Mouse (Mus musculus) limb, embryonic 10.5 days (tissue): ENCODE results near the gene Npcd. TPM values are rescaled to one million over a fixed set of nuclear protein-coding genes. Genes with fewer than 3 reads are reported as not detected.

ENCODE experiments used
- DNase-seq: peaks from one replicate; pipeline ENCODE4 v3.0.0-alpha.2; 2017; ENCODE audit warnings: low spot score
- H3K27ac ChIP-seq: fragments of 300-500 bp; sonication (generic); 2 replicates; pipeline ENCODE4 v1.5.1; 2016; ENCODE audit warnings: mild to moderate bottlenecking
- H3K27me3 ChIP-seq: fragments of 300-500 bp; sonication (generic); 2 replicates; pipeline ENCODE4 v1.6.1; 2016; ENCODE audit warnings: low read depth, mild to moderate bottlenecking; ENCODE audit not compliant: poor library complexity, severe bottlenecking
- H3K36me3 ChIP-seq: fragments of 300-500 bp; sonication (generic); 2 replicates; pipeline ENCODE4 v1.6.1; 2016; ENCODE audit warnings: mild to moderate bottlenecking, moderate library complexity
- H3K4me1 ChIP-seq: fragments of 300-500 bp; sonication (generic); 2 replicates; pipeline ENCODE4 v1.6.1; 2016
- H3K4me3 ChIP-seq: fragments of 300-500 bp; sonication (generic); 2 replicates; pipeline ENCODE4 v1.5.1; 2016; ENCODE audit warnings: mild to moderate bottlenecking, moderate library complexity
- H3K9me3 ChIP-seq: fragments of 300-500 bp; sonication (generic); replicated peaks from 2 replicates; pipeline ENCODE4 v1.6.1; 2016; ENCODE audit warnings: mild to moderate bottlenecking
- WGBS: fragments of 180-500 bp; shearing (Covaris S2); methylation state at CpG from one replicate; pipeline ENCODE4 v1.1.7; 2016; 5-methylcytosine and 5-hydroxymethylcytosine counted together
- polyA plus RNA-seq: library from polyadenylated mRNA; unstranded; fragments of >200 nt; fragmentation: Nextera tagmentation; extraction: Ambion mirVana; gene quantifications from 2 replicates; pipeline ENCODE4 v1.2.1, GENCODE M21; 2016

Gene Npcd
- polyA plus RNA-seq, 1 experiment from 2014 or later = not detected

DNA sequence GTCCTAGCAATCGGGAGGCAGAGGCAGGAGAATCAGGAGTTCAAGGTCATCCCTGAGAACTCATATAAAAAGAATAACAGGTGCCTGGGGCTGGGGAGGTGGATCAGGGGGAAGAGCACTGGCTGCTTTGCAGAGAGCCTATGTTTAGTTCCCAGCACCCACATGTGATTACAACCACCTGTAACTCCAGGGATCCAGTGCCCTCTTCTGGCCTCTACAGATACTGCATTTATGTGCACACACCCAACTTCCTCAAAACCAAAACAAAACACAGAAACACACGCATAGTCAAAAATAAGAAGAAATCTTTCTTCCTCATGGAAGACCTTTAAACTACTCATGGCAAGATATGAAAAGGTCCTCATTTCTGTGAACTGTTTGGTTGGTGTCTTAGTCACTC is 16.1 kb upstream of the Npcd start:
- no peaks in the 10 kb centered on the region for H3K36me3 ChIP-seq
- no peak overlapping the region for H3K4me3 ChIP-seq
- peaks cover 12% of the 10 kb centered on the region; the same call in 1 of the 2 replicates for H3K27me3 ChIP-seq
- H3K4me1 ChIP-seq = peaks cover 22% of the 10 kb centered on the region
- 94% methylated on average over 2 of the region's 2 CpGs for WGBS
- no peak overlapping the region for H3K27ac ChIP-seq
- no peak for DNase-seq
- H3K9me3 ChIP-seq = no peaks in the 10 kb centered on the region

DNA sequence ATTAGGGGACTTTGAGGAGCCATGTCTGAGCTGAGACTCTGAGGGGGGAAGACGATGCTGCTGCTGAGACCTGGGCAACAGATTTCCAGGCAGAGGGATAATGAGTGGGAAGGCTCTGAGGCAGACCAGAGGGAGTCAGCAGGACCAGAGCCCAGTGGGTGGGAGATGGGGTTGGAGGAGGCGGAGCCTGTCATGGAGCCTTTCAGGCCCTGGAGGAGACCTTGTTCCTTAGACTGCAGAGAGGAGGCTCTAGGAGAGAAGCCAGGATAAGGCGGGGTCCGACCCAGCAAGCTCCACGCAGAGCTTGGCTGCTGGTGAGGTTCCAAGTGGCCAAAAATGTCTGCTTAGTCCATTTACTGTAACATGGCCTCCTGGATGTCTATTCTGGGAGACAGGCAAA is 13.1 kb upstream of the Npcd start:
- no peak for DNase-seq
- no peak overlapping the region for H3K27ac ChIP-seq
- H3K36me3 ChIP-seq = no peaks in the 10 kb centered on the region
- peaks cover 12% of the 10 kb centered on the region; the same call in 1 of the 2 replicates for H3K27me3 ChIP-seq
- H3K4me3 ChIP-seq = no peak overlapping the region
- no peaks in the 10 kb centered on the region for H3K9me3 ChIP-seq
- 26% methylated on average over 5 of the region's 5 CpGs for WGBS
- H3K4me1 ChIP-seq = peaks cover 27% of the 10 kb centered on the region

DNA sequence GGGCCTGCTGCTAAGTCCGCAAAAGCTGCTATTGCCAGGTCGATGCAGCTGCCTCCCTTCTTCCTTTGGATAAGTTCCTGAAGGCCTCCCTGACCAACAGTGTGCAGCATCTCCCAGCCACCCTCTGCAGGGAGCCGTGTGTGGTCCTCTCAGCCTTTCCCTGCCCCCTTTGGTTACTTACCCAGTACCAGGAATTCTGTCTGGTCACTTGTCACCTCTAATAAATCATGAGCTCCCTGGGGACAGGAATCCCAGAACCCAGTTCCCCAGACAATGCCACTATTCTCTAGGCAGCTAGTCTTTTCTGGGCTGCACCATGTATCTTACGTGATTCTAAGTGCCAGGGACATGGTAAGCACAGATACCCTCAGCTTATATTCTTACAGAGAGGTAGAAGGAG is 11.9 kb upstream of the Npcd start:
- H3K27me3 ChIP-seq = peaks cover 12% of the 10 kb centered on the region; the same call in 1 of the 2 replicates
- H3K4me3 ChIP-seq = no peak overlapping the region
- DNase-seq = no peak
- H3K4me1 ChIP-seq = peaks cover 27% of the 10 kb centered on the region
- no peaks in the 10 kb centered on the region for H3K36me3 ChIP-seq
- no peaks in the 10 kb centered on the region for H3K9me3 ChIP-seq
- no peak overlapping the region for H3K27ac ChIP-seq
- 80% methylated on average over 4 of the region's 4 CpGs for WGBS

DNA sequence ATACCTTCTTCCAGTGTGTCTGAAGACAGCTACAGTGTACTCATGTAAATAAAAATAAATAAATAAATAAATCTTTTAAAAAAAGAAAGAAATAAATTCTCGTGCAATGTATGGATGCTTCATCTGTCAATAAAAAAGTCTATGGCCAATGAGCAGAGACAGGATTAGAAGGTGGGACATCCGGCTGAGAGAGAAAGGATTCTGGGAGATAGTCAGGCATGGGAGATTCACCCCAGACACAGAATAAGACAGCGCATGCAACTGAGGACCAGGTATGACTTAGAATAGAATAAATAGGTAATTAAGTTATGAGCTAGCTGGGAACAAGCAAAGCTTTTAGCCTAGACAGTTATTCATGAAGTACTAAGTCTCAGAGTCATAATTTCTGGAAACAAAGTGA is 8.9 kb upstream of the Npcd start:
- WGBS = 93% methylated on average over 3 of the region's 3 CpGs
- H3K36me3 ChIP-seq = no peaks in the 10 kb centered on the region

DNA sequence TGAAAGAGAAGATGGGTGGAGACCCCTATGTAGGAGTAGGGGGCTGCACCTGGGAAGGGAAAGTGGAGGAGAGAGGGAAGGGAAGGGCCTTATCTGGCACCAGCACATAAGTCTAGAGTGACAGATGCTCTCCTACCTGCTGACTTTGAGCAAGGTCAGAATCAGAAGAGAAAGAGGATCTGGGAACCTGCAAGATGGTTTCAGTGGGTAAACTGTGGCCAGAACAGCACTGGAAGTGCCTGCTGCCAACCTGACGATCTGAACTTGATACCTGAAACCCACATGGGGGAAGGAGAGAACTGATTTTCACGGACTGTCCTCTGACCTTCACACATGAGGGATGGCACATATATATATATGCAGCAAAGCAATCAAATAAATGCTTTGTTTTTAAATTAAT is 6.2 kb upstream of the Npcd start:
- WGBS = 57% methylated on average over 2 of the region's 2 CpGs

More for the DNA sequence above, 8.9 kb upstream of the Npcd start:
- DNase-seq = no peak
- H3K9me3 ChIP-seq = no peaks in the 10 kb centered on the region
- H3K4me3 ChIP-seq = no peak overlapping the region
- peaks cover 21% of the 10 kb centered on the region for H3K4me1 ChIP-seq
- H3K27me3 ChIP-seq = 0 out of 2 replicates have a peak, but pooled peaks cover 7% of the 10 kb centered on the region
- H3K27ac ChIP-seq = no peak overlapping the region

DNA sequence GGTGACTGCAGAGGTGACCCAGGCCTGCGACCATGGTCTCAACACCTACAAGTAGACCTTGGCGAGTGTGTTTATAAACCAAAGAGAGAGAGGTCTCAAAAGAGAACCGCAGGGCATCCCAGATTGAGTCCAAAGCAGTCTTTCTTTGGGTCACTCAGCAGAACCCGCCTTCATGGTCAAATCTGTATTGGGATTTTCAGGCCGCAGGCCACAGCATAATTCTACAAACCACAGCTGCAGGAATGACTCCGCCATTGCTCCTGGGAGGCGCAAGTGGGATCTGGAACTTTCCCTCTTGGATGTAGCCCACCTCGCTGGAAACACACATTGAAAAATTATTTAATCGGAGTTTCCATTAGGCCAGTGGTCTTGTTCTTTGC is 834 bp upstream of the Npcd start:
- Histone ChIP-seq H3K4me3 (peak overlapping the region; percentile 74), H3K27me3 (no peaks in the 10 kb centered on the region; the same call in 1 of the 2 replicates), H3K27ac (peak overlapping the region; percentile 92), H3K4me1 (peaks cover 36% of the 10 kb centered on the region), H3K36me3 (peaks cover 12% of the 10 kb centered on the region), H3K9me3 (no peaks in the 10 kb centered on the region)
- DNase-seq = no peak
- 66% methylated on average over 9 of the region's 9 CpGs for WGBS

More for the DNA sequence above, 6.2 kb upstream of the Npcd start:
- H3K4me3 ChIP-seq = no peak overlapping the region
- DNase-seq = no peak
- no peaks in the 10 kb centered on the region for H3K36me3 ChIP-seq
- H3K27me3 ChIP-seq = no peaks in the 10 kb centered on the region
- no peaks in the 10 kb centered on the region for H3K9me3 ChIP-seq
- 0 out of 2 replicates have a peak, but pooled peaks cover 4% of the 10 kb centered on the region for H3K4me1 ChIP-seq
- no peak overlapping the region for H3K27ac ChIP-seq

DNA sequence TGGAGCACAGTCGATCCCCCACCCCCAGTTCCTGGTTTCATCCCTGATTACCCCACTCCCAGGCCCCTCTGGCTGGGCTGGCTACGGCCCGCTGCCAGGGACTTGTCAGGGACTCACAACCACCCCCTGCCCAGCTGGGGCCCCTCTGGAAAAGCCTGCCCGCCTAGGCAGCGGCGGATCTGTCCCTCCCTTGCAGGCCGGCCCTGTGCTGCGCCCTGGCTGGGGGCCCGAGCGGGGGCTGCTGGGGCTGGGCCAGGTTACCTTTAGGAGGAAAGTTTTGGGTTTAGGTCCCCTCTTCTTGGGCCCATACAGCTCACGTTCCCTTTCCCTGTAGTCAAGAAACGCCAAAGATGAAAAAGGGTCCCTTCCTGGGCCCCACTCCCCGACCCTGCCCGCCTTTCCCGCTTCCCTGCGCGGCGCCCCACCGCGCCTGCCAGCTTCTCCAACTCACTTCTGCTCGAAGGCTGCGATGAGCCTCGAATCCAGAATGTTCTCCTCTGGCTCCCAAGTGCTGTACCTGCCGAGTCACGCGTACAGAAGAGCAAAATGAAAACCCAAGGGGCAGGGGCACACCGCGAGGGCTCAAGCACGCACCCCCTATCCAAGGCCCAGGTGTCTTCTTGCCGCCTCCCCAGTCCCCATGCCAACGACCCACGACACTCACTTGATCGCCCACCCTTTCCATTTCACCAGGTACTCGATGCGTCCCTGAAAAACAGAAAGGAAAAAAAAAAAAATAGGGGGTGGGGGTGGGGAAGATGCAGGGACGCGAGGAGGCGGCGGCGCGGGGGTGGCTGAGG is 586 bp downstream of the Npcd start:
- H3K27ac ChIP-seq = peak overlapping the region; percentile 92
- peak; percentile 58 for DNase-seq
- peaks cover 42% of the 10 kb centered on the region for H3K4me1 ChIP-seq
- peak overlapping the region; percentile 74 for H3K4me3 ChIP-seq
- 2% methylated on average over 40 of the region's 41 CpGs for WGBS
- peaks cover 17% of the 10 kb centered on the region for H3K36me3 ChIP-seq
- no peaks in the 10 kb centered on the region; the same call in 1 of the 2 replicates for H3K27me3 ChIP-seq
- H3K9me3 ChIP-seq = no peaks in the 10 kb centered on the region

DNA sequence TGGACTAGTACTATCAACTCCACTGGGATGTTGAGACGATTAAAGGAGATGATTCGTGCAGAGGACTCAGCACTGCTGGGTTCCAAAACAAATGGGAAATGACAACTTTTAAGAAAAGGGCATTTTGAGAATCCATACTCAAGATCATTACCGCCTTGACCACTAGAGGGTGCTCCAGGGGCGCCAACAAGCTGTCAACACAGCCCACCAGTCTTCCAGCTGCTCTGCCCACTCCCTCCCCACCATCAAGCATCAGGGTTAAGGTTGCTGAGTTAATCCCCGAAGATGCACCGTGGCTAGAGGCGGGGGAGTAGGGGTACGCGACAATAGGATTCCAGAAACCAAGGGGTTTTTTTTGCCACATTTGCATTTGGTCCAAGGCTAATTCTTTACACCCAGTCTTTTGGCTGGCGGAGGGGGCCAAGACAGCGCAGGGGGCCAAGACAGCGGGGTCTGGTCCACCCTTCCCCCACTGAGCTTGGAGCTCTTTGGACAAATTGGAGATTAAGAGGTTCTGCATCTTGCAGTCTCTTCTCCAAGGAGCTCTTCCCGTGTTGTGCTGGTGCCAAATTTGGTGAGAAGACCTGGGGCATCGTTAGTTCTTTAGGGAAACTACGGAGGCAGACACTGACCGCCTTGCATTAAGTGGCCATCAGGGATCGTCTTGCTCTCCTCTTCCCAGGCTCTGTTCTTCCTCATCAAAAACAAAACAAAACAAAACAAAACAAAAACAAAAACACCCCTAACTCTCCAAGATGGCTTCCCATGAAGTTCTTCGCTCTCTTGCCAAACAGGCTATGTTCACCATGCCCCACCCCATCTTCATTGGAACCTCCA is 1.8 kb downstream of the Npcd start:
- Histone ChIP-seq H3K36me3 (peaks cover 29% of the 10 kb centered on the region), H3K9me3 (no peaks in the 10 kb centered on the region), H3K4me3 (peak overlapping the region; percentile 74), H3K27ac (no peak overlapping the region), H3K27me3 (no peaks in the 10 kb centered on the region; the same call in 1 of the 2 replicates), H3K4me1 (peaks cover 50% of the 10 kb centered on the region)
- peak; percentile 86 for DNase-seq
- 36% methylated on average over 18 of the region's 18 CpGs for WGBS

DNA sequence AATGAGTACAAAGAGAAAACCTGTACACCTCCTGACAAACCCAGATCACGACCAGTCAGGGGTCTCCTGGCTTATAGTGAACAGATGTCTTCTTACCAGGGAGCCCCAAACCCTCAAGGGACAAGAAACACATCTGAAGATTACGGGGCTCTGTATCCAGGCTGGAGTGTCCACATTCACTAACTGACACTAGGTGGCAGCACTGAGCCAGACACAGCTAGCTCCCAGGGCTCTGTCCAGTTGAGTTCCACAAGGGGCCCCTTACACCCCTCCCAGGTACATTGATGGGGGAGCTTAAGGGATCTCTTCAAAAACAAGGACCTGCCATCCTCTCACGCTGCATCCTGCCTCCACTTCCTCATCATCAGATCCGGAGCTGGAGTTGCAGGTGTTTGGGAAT is 3.6 kb downstream of the Npcd start:
- peaks cover 56% of the 10 kb centered on the region for H3K4me1 ChIP-seq
- H3K27me3 ChIP-seq = no peaks in the 10 kb centered on the region; the same call in 1 of the 2 replicates
- no peaks in the 10 kb centered on the region for H3K9me3 ChIP-seq
- no peak overlapping the region for H3K4me3 ChIP-seq
- no peak overlapping the region for H3K27ac ChIP-seq
- WGBS = 26% methylated on average over 4 of the region's 4 CpGs
- H3K36me3 ChIP-seq = peaks cover 45% of the 10 kb centered on the region
- DNase-seq = peak; percentile 79

DNA sequence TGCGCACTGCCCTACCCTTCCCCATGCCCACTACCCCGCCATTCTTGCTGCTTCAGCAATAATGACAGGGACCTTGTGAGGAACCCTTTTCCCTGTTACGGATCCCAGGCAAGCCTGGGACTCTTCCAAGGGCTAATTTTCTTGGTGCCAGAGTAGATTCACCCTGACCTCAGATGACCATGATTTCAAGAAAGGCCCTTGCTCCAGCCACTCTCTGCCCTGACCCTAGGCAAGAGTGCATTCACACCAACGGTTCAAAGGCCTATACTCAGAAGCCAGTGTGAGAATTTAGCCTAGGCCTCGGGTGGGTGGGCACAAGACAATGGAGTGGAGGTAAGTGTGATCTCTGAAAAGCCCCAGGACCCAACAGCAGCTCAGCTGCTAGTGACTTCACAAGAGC is 4.6 kb downstream of the Npcd start:
- no peaks in the 10 kb centered on the region; the same call in 1 of the 2 replicates for H3K27me3 ChIP-seq
- H3K9me3 ChIP-seq = no peaks in the 10 kb centered on the region
- H3K36me3 ChIP-seq = peaks cover 47% of the 10 kb centered on the region
- H3K27ac ChIP-seq = no peak overlapping the region
- DNase-seq = no peak
- H3K4me3 ChIP-seq = no peak overlapping the region
- 85% methylated on average over 5 of the region's 5 CpGs for WGBS
- peaks cover 50% of the 10 kb centered on the region for H3K4me1 ChIP-seq

DNA sequence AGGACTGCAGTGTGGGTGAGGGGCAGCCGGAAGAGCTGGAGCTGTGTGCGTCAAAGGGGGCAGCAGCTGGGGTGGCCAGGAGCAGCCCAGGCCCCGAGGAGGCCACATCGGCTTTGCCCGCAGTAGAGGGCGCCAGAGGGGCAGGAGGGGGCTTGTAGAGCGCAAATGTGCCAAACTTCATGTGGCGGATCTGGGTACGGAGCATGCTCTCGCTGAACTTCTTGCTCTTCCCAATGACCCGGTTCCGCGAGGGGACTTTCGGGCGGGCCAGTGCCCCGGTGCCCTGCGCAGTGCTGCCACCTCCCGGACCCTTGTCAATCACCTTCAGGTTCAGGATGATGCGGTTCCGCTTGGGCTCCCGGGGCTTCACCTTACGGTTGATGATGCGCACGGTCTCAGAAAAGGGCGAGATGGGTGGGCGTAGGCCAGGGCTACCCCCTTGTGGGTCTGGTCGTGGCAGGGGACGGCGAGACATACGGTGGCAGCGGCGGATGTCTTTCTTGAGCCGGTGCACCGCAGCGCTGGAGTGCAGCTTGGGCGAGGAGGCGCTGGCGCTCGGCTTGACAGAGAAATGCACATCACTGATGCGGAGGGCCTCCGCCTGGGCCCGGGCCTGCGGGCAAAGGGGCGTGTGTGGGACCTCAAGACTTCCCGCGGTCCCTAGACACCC is 5.5 kb downstream of the Npcd start:
- no peaks in the 10 kb centered on the region; the same call in 1 of the 2 replicates for H3K27me3 ChIP-seq
- no peaks in the 10 kb centered on the region for H3K9me3 ChIP-seq
- H3K27ac ChIP-seq = no peak overlapping the region
- peaks cover 52% of the 10 kb centered on the region for H3K36me3 ChIP-seq
- peak; percentile 48 for DNase-seq
- H3K4me1 ChIP-seq = peaks cover 47% of the 10 kb centered on the region
- 62% methylated on average over 46 of the region's 46 CpGs for WGBS
- H3K4me3 ChIP-seq = peak overlapping the region; percentile 1; the same call in 1 of the 2 replicates

DNA sequence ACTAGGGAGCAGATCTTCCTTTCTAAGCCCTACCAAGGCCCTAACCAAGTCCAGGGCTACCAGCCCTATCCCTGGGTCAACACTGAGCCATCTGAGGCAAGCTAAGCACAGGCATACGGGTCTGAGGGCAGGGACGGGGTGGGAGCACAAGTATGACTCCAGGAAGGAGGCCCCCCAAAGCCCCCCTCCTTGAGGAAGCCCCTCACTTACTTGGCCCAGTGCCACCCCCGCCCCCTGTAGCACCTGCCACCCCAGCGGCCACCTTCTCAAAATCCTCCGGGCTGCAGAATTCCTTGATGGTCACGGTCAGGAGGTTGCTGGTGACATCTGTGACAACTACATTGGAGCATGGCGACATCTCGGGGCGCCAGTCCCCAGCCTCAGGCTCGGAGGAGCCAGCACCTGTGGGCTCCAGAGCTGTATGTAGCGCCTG is 6.2 kb downstream of the Npcd start:
- 91% methylated on average over 11 of the region's 11 CpGs for WGBS
- H3K9me3 ChIP-seq = no peaks in the 10 kb centered on the region
- H3K4me1 ChIP-seq = peaks cover 47% of the 10 kb centered on the region
- no peak overlapping the region for H3K27ac ChIP-seq
- DNase-seq = no peak
- H3K36me3 ChIP-seq = peaks cover 59% of the 10 kb centered on the region
- H3K4me3 ChIP-seq = no peak overlapping the region
- H3K27me3 ChIP-seq = no peaks in the 10 kb centered on the region; the same call in 1 of the 2 replicates
